Mouse (Mus musculus) small intestine, adult 2 months (tissue): ENCODE measurements at regions not wholly inside any gene's neighbourhood (a gene's known extent, or its start where the extent isn't known, plus 50 kb on each side); places are given as distances from the start of the nearest gene placed in this dataset.

ENCODE experiments used
- H3K27ac ChIP-seq: fragments of 200-500 bp; 2 replicates; pipeline ENCODE4 v1.5.1; 2012; ENCODE audit warnings: low read depth, low read length, control low read depth, inconsistent platforms; ENCODE audit not compliant: insufficient read depth
- H3K27me3 ChIP-seq: fragments of 200-500 bp; 2 replicates; pipeline ENCODE4 v1.6.1; 2012; ENCODE audit warnings: mild to moderate bottlenecking, moderate library complexity, low read length, inconsistent platforms; ENCODE audit not compliant: control insufficient read depth, insufficient read depth
- H3K36me3 ChIP-seq: fragments of 200-500 bp; 2 replicates; pipeline ENCODE4 v1.6.1; 2012; ENCODE audit warnings: mild to moderate bottlenecking, low read length, control low read depth, inconsistent platforms; ENCODE audit not compliant: control insufficient read depth, insufficient read depth
- H3K4me1 ChIP-seq: fragments of 200-500 bp; 2 replicates; pipeline ENCODE4 v1.6.1; 2012; ENCODE audit warnings: low read length, inconsistent platforms, mixed read lengths; ENCODE audit not compliant: control insufficient read depth, insufficient read depth, insufficient read length
- H3K4me3 ChIP-seq: fragments of 200-500 bp; 2 replicates; pipeline ENCODE4 v1.5.1; 2012; ENCODE audit warnings: low read depth, mild to moderate bottlenecking, control low read depth, inconsistent platforms, low read length, moderate library complexity
- CTCF ChIP-seq: fragments of 200-500 bp; IDR thresholded peaks from 2 replicates; pipeline ENCODE4 v1.5.1; 2012; ENCODE audit warnings: low read depth, mild to moderate bottlenecking, control low read depth, inconsistent platforms, low read length, moderate library complexity, mixed read lengths; ENCODE audit not compliant: insufficient replicate concordance, insufficient read length; ENCODE audit errors: extremely low read depth
- POLR2A ChIP-seq: fragments of 200-500 bp; IDR thresholded peaks from 2 replicates; pipeline ENCODE4 v1.6.1; 2012; ENCODE audit warnings: low read depth, mild to moderate bottlenecking, control low read depth, inconsistent platforms, low read length, moderate library complexity
- WGBS: fragments of 180-500 bp; shearing (Covaris S2); methylation state at CpG from one replicate; pipeline ENCODE4 v1.1.7; 2018; 5-methylcytosine and 5-hydroxymethylcytosine counted together

DNA sequence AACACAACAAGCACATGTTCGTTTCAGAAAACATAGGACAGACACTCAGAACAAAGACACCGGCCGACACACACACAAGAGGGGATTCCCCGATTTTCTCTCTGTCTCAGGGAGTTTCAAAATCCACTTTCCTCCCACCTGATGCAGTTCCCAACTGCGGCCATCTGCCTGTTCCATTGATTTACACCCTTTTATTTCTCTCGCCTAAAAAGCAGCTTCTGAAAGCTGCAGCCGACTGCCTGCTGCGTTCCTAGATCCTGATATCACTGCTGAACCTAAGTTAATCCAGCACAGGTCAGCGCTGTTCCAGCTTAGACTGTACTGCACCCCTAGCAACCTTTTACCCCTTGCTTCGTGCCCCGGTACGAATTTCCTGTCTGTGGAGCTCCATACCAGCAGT is 237.0 kb downstream of the Impad1 start:
- Histone ChIP-seq H3K4me3 (no peak overlapping the region), H3K36me3 (no peaks in the 10 kb centered on the region), H3K4me1 (no peaks in the 10 kb centered on the region), H3K27ac (no peak overlapping the region), H3K27me3 (no peaks in the 10 kb centered on the region)
- WGBS = 71% methylated on average over 12 of the region's 12 CpGs
- TF ChIP-seq CTCF (no peak), POLR2A (no peak)

- no peak overlapping the region for H3K27ac ChIP-seq
These were observed 242.9 kb downstream of the Impad1 start for GRCm38 (mm10) chr4:4550301-4550700.

GRCm38 (mm10) chr4:4549893-4550292 is 243.3 kb downstream of the Impad1 start:
- Histone ChIP-seq H3K27me3 (no peaks in the 10 kb centered on the region), H3K4me3 (no peak overlapping the region), H3K4me1 (no peaks in the 10 kb centered on the region), H3K36me3 (no peaks in the 10 kb centered on the region), H3K27ac (no peak overlapping the region)
- no peak for TF ChIP-seq CTCF
- no peak for TF ChIP-seq POLR2A
- 76% methylated on average over 4 of the region's 4 CpGs for WGBS

More at GRCm38 (mm10) chr4:4550301-4550700, 242.9 kb downstream of the Impad1 start:
- Histone ChIP-seq H3K36me3 (no peaks in the 10 kb centered on the region), H3K4me1 (no peaks in the 10 kb centered on the region), H3K27me3 (no peaks in the 10 kb centered on the region), H3K4me3 (no peak overlapping the region)
- TF ChIP-seq CTCF = no peak
- no peak for TF ChIP-seq POLR2A
- WGBS = 74% methylated on average over 5 of the region's 5 CpGs

DNA sequence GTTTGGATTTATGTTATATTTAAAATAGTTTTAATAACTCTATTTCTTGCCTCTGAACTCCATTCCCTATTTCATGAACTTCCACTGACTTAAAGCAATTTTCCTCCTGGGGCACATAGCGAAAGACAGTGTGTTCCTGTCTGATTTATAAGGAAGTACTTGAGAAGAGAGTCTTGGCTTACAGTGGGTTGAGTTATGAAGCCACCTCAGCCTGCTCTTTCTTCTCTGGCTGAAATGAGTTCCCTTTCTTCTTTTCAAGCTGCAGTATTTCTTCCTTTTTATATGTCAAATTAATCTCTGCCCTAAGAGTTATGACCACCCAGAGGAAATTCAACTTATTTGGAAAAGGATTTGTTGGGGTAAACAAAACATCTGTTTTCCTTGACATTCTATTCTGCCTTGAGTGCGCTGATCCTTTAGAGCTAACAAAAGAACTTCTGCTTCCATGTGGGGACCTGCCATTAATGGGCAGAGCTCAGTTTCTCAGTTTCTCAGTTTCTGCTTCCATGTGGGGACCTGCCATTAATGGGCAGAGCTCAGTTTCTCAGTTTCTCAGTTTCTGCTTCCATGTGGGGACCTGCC is 255.9 kb downstream of the Impad1 start:
- no peaks in the 10 kb centered on the region for H3K4me1 ChIP-seq

DNA sequence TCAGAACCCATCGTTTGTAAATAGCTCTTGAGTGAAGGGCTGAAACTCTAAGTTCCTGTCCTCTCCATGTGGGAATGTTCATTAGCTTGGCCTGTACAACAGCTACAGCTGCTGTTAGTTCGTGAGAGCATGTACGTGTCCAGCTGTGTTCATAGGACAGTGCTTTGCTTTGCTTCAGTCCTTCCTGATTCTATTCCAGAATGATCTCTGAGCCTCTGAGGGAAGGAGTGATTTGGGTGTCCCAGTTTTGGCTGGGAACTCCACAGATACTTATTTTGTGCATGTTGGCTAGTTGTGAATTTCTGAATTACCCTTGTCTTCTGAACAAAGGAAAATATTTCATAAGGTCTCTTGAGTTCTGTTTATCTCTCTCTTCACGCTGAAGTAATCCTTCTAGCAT is 261.0 kb downstream of the Impad1 start:
- 69% methylated on average over 4 of the region's 4 CpGs for WGBS
- H3K36me3 ChIP-seq = no peaks in the 10 kb centered on the region
- H3K4me1 ChIP-seq = no peaks in the 10 kb centered on the region
- TF ChIP-seq CTCF = no peak
- no peak for TF ChIP-seq POLR2A
- H3K4me3 ChIP-seq = no peak overlapping the region
- no peaks in the 10 kb centered on the region for H3K27me3 ChIP-seq
- no peak overlapping the region for H3K27ac ChIP-seq

More for the DNA sequence above, 255.9 kb downstream of the Impad1 start:
- Histone ChIP-seq H3K27ac (no peak overlapping the region), H3K36me3 (no peaks in the 10 kb centered on the region), H3K4me3 (no peak overlapping the region), H3K27me3 (no peaks in the 10 kb centered on the region)
- WGBS = 62% methylated on average over 2 of the region's 2 CpGs
- TF ChIP-seq CTCF (no peak), POLR2A (no peak)

- Histone ChIP-seq H3K27me3 (no peaks in the 10 kb centered on the region), H3K4me3 (no peak overlapping the region), H3K27ac (no peak overlapping the region), H3K4me1 (no peaks in the 10 kb centered on the region), H3K36me3 (no peaks in the 10 kb centered on the region)
- WGBS = 84% methylated on average over 12 of the region's 12 CpGs
- TF ChIP-seq CTCF (no peak), POLR2A (no peak)
These were observed 264.8 kb downstream of the Impad1 start for GRCm38 (mm10) chr4:4528311-4528710.

- Histone ChIP-seq H3K36me3 (no peaks in the 10 kb centered on the region), H3K4me3 (no peak overlapping the region), H3K27ac (no peak overlapping the region), H3K4me1 (no peaks in the 10 kb centered on the region), H3K27me3 (no peaks in the 10 kb centered on the region)
- WGBS = 79% methylated on average over 2 of the region's 2 CpGs
- TF ChIP-seq POLR2A = no peak
- TF ChIP-seq CTCF = no peak
These were observed 271.4 kb downstream of the Impad1 start for GRCm38 (mm10) chr4:4521757-4522156.
